Mouse (Mus musculus) kidney, adult 2 months (tissue): ENCODE data around the gene Wnt2.

Experiments used
- CTCF ChIP-seq: fragments of 200-500 bp; conservative IDR thresholded peaks from 2 replicates; pipeline ENCODE4 v1.5.1; 2011; ENCODE audit warnings: low read depth, mild to moderate bottlenecking, control low read depth, low read length, moderate library complexity, mixed read lengths; ENCODE audit not compliant: insufficient read depth, insufficient read length
- POLR2A ChIP-seq: fragments of 200-500 bp; IDR thresholded peaks from one replicate; pipeline ENCODE4 v1.6.1; 2011; ENCODE audit warnings: low read depth, low read length, control low read depth

DNA sequence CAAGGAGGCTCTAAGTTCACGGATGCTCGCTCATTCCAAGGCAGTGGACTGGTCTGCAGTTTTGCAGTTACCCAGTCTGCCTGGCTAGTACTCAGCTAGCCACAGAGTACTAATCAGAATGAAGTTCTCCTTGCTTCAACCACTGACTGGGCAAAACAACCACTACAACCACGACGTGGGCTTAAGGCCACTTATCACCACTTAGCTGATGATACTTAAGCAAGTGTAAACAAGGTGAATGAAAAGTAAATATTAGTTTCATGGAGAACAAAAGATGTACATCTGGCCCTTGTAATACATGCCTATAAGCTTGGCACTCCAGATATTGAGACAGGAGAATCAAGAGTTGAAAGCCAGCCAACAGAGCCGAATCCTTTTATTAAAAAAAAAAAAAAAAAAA lies 83.9 kb downstream of the Wnt2 start:
- TF ChIP-seq CTCF: no peak
- TF ChIP-seq POLR2A: no peak
